Mouse (Mus musculus): Measurements from ENCODE around the gene Gm4312. TPM values are rescaled to one million over a fixed set of nuclear protein-coding genes. Genes with fewer than 3 reads are reported as not detected.

Gene Gm4312
- not detected in 2 replicates for polyA plus RNA-seq (2012; ENCODE audit: low replicate concordance)

DNA sequence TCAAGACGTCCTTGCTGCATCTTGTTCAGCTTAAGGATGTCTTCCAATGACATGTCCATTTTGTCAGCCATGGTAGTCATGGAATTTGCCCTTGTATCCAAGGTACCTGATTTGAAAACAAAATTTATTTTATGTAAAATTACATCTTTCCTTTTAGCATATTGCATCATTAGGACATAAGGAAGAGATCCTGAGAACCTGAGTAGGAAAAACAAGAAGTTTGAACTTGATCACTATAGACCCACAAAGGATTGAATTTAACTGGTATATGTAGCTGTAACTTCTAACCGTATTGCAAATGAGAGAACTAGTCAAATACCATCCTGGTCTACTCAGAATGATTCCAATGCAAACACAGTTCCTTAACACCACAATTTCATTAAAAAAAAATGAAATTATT is at the start of gene Gm4312:
TSS of gene Gm4312 (minus strand) at position 101 of the 400 bp plus-strand sequence.

GRCm38 (mm10) chr10:100361038-100361437 is 21.3 kb downstream of the Gm4312 start, which contains the start of gene Gm4307:
Gene Gm4307 (plus strand): TSS chr10:100361338.

GRCm38 (mm10) chr10:100350793-100351192 is 31.6 kb downstream of the Gm4312 start, which contains the start of gene Gm4305:
Gene Gm4305 (plus strand): TSS chr10:100351093.

DNA sequence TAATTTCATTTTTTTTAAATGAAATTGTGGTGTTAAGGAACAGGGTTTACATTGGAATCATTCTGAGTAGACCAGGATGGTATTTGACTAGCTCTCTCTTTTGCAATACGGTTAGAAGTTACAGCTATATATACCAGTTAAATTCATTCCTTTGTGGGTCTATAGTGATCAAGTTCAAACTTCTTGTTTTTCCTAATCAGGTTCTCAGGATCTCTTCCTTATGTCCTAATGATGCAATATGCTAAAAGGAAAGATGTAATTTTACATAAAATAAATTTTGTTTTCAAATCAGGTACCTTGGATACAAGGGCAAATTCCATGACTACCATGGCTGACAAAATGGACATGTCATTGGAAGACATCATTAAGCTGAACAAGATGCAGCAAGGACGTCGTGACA is 36.7 kb downstream of the Gm4312 start, which contains the start of gene Gm4303:
TSS of gene Gm4303 (plus strand) at position 301 of the 400 bp plus-strand sequence.

DNA sequence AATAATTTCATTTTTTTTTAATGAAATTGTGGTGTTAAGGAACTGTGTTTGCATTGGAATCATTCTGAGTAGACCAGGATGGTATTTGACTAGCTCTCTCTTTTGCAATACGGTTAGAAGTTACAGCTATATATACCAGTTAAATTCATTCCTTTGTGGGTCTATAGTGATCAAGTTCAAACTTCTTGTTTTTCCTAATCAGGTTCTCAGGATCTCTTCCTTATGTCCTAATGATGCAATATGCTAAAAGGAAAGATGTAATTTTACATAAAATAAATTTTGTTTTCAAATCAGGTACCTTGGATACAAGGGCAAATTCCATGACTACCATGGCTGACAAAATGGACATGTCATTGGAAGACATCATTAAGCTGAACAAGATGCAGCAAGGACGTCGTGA is 41.8 kb downstream of the Gm4312 start, which contains the start of gene Gm4302:
TSS of gene Gm4302 (plus strand) at position 301 of the 400 bp plus-strand sequence.

DNA sequence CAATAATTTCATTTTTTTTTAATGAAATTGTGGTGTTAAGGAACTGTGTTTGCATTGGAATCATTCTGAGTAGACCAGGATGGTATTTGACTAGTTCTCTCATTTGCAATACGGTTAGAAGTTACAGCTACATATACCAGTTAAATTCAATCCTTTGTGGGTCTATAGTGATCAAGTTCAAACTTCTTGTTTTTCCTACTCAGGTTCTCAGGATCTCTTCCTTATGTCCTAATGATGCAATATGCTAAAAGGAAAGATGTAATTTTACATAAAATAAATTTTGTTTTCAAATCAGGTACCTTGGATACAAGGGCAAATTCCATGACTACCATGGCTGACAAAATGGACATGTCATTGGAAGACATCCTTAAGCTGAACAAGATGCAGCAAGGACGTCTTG is 47.0 kb downstream of the Gm4312 start, which contains the start of gene Gm4301:
TSS of gene Gm4301 (plus strand) at position 301 of the 400 bp plus-strand sequence.

Other genes with a start within 250 kb of the Gm4312 start
- gene Gm4301, start 46.9 kb downstream of the Gm4312 start, polyA plus RNA-seq (2012; ENCODE audit: low replicate concordance), result not detected in 2 replicates
- gene Gm4302, start 41.7 kb downstream of the Gm4312 start, polyA plus RNA-seq (2012; ENCODE audit: low replicate concordance), result not detected in 2 replicates
- not detected in 2 replicates for gene Gm4303, start 36.6 kb downstream of the Gm4312 start, polyA plus RNA-seq (2012; ENCODE audit: low replicate concordance)
- gene Gm4305, start 31.5 kb downstream of the Gm4312 start, polyA plus RNA-seq (2012; ENCODE audit: low replicate concordance), result not detected in 2 replicates
- not detected in 2 replicates for gene Gm4307, start 21.2 kb downstream of the Gm4312 start, polyA plus RNA-seq (2012; ENCODE audit: low replicate concordance)
- 0.24 and 2.6 TPM in 2 replicates for gene Tmtc3, start 104.8 kb upstream of the Gm4312 start, polyA plus RNA-seq (2012; ENCODE audit: low replicate concordance)
- gene Cep290, start 105.0 kb upstream of the Gm4312 start, polyA plus RNA-seq (2012; ENCODE audit: low replicate concordance), result 0.16 and 0.31 TPM in 2 replicates
- 2.0 and 4.2 TPM in 2 replicates for gene 4930430F08Rik, start 207.9 kb upstream of the Gm4312 start, polyA plus RNA-seq (2012; ENCODE audit: low replicate concordance)
- not detected in 2 replicates for gene 1700017N19Rik, start 207.9 kb upstream of the Gm4312 start, polyA plus RNA-seq (2012; ENCODE audit: low replicate concordance)